Mouse (Mus musculus) heart, adult 2 months (tissue): ENCODE results near the gene Cyth4.
A peak's percentile ranks its signal among the peaks of the same experiment; 100 is the strongest.

Experiments
- CTCF ChIP-seq: fragments of 200-600 bp; IDR thresholded peaks from 2 replicates; pipeline ENCODE4 v1.8.1; 2022; ENCODE audit warnings: antibody characterized with exemption, mild to moderate bottlenecking, moderate library complexity
- EP300 ChIP-seq: fragments of 200-500 bp; IDR thresholded peaks from 2 replicates; pipeline ENCODE4 v1.6.1; 2011; ENCODE audit warnings: low read depth, low read length, control low read depth; ENCODE audit not compliant: insufficient read depth
- POLR2A ChIP-seq: fragments of 200-500 bp; IDR thresholded peaks from 2 replicates; pipeline ENCODE4 v1.6.1; 2011; ENCODE audit warnings: mild to moderate bottlenecking, low read depth, low read length, control low read depth; ENCODE audit not compliant: insufficient read depth

DNA sequence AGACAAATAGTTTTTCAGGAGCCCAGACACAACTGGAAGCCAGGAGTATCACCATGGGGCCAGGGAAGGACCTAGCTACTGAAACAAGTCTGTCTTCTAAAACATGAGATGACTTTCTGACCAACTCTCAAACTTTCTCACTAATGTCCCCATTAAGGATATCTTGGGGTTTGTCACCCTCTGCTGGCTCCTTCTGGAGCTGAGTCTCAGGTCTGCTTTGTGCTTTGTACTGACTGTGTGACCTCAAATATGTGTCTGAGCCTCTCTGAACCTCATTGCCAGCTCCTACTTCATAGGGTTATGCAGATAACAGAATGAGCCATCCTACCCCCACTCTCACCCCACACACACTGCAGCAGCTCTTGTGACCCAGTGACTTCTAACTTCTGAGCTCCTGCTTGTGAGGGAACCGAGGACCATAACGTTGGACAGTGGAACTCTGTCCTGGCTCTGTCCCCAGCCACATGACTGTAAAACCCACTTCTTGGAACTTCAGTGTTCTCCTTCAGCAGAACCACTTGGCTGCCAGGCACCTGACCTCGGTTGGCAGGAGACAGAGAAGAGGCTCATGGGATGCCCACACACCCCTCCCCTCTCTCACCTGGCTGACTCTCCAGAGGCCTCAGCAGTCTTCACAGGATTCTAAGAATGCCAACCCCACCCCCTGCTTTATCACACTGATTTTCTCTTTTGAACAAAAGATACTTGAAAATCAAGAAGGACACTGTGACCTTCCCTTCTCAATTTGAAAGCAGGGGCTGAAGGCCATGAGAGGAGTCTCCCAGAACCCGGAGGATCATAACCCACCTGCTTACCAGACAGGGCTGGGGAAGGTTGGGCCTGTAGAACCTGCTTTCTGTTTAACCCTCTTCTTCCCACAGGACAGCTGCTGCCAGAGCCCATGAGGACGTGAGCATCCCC is 49.2 kb upstream of the Cyth4 start:
- TF ChIP-seq EP300 = no peak
- no peak for TF ChIP-seq POLR2A
- TF ChIP-seq CTCF = peak; percentile 64
